Mouse (Mus musculus) urinary bladder, adult 18-20 months (tissue): Measurements from ENCODE around the gene Cyp2c50.
"Not testable (repeated sequence)": the region's sequence is repeated elsewhere in the genome, so short reads cannot be mapped to it uniquely, and the experiment has no call there.

Source experiments
- DNase-seq, 2 experiments: peaks; one replicate each; pipeline ENCODE4 v3.0.0; 2022; ENCODE audit warnings: low spot score in 2 of 2, mixed read lengths in 2 of 2

The Cyp2c50 gene

DNA sequence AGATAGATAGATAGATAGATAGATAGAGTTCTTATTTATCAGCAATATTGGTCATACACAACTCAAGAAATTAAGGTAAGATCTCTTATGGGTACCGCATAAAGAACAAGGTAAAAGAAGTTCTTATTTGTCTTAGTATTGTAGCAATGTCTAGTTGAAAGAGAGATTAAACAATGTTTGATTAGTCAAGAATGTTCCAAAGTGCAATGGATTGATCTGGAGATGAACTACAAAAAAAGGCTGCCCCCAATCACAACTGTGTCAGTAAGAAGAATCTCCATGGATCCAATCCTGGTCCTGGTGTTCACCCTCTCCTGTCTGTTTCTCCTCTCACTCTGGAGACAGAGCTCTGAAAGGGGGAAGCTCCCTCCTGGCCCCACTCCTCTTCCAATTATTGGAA, at the start of gene Cyp2c50:
Gene Cyp2c50 (plus strand): TSS at position 268 of the 400 bp plus-strand sequence.
- DNase-seq, result not testable (repeated sequence)

DNA sequence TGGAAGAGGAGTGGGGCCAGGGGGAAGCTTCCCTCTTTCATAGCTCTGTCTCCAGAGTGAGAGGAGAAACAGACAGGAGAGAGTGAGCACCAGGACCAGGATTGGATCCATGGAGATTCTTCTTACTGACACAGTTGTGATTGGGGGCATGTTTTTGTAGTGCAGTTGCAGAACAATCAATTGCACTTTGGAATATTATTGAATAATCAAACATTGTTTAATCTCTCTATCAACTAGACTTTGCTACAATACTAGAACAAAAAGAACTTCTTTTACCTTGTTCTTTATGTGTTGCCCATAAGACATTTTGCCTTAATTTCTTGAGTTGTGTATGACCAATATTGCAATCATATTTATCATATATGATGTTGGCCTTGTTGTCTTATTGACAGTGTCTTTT, 15.8 kb upstream of the Cyp2c50 start, which contains the start of gene Cyp2c54:
Gene Cyp2c54 (minus strand): TSS at position 127 of the 400 bp plus-strand sequence.
- no peak for DNase-seq

DNA sequence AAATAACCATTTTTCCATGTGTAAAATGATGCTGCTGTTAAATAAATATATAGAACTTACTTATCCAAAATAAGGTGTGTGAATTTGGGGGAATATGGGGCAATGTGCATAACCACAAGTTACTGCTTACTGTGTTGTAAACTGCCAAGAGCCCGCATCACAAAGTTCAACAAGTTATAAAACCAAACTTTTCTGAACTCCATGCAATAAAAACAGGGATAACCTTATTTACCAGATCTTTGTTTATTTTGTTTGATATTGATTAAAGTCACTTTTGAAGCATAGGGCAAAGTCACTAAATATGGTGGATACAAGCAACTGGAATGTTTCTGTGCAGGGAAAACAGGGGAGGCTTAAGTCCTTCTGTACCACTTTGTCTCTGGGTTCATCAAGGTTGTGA, 1.1 kb upstream of the Cyp2c50 start:
- DNase-seq, result no peak

DNA sequence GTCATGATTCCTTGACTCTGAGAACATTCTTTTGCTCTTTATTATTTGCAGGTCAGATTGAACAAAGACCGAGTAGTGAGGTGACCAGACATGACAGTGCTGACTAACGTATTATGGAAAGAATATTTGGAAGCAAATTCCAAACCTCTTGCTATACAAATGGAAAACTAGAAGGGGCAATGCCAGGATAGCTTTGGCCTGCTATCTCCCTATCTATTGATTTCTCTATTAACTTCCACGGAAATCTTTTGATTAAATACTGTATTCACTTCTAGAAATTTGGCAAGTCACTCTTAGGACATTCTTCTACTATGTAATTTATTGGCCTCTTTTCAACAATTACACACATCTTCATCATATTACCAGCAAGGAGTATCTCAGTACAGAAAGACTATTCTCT, 1.6 kb downstream of the Cyp2c50 start:
- no peak for DNase-seq

DNA sequence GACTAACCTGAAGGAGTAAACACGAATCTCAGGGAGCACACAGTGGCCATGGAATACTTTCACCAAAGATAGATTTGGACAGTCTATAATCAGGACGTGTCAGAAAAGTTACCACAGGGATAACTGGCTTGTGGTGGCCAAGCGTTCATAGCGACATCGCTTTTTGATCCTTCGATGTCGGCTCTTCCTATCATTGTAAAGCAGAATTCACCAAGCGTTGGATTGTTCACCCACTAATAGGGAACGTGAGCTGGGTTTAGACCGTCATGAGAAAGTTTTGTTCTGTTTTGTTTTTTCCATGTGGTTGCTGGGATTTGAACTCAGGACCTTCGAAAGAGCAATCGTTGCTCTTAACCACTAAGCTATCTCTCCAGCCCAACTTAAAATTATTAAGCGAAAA, 30.1 kb downstream of the Cyp2c50 start:
- DNase-seq, result not testable (repeated sequence)

DNA sequence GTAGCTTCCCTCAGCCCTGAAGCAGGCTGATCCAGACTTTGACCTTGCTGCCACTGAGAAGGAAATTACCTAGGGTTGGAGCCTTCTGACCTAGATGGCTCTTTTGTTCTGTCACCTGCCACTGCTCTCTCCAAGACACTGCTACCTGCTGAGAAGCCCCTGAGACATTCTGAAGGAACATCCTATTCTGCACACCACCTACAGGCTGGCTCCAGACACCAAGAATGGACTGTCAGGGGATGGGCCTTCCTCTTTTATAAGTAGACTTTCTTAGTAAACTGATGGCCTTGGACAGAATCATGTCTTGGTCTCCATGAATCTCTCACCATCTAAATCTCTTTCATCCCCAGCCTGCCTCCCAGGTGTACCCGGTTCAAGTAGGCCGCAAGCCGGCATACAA, 35.7 kb downstream of the Cyp2c50 start:
- not testable (repeated sequence) for DNase-seq

DNA sequence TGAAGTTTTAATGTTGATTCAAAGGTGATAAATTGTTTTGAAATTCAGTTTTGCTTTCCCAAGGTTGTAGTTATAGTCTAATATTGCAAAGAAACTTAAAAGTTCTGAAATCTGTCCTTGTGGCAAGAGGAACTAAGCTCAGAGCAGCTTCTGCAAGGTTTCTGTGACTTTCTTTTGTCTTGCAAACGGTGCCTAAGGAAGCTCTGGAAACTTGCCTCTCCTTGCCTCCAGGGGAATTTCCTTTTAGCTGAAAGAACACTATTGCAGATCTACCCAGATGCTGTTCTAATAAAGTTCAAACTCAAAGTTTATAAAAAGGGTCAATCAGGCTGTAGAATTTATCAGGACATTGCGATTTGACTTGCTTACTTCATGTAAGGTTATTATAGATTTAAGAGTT, 37.5 kb downstream of the Cyp2c50 start:
- not testable (repeated sequence) for DNase-seq
